In the genomic region with DNA sequence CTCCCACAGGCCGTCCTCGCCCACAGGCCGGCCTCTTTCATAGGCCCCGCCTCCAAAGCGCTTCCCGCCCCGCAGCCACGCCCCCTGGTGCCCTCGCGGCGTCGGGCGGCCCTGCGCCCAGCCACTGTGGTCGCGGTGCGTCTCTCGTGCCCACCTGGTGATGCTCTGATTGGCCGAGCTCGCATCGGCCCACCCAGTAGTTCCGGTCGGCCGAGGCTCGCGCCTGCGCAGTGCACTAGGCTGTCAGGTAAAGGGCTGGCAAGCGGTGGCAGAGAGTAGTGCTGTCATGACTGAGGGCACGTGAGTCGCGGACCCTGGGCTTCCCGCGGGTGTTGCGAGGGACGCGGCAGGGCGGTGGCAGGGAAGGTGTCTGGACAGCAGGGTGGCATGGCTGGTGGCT, we compare ENCODE assay signal across 7 mouse cellular contexts. TPM values are rescaled to one million over a fixed set of nuclear protein-coding genes. Genes with fewer than 3 reads are reported as not detected.
DNase-seq lines count a peak whose midpoint lies in the region; ATAC-seq lines count a peak whose summit lies in the region.

Gene Lss (plus strand): TSS at position 214 of the 400 bp plus-strand sequence.

- peak within 1 kb of the TSS; percentile 77 for H3K27ac ChIP-seq in intestine, embryonic 15.5 days
- H3K27ac ChIP-seq in midbrain, embryonic 10.5 days (replicated peaks): peak within 1 kb of the TSS; percentile 88

- H3K9me3 ChIP-seq in intestine, embryonic 15.5 days: no peaks in the 10 kb centered on the region
- no peaks in the 10 kb centered on the region for H3K9me3 ChIP-seq in midbrain, embryonic 10.5 days (replicated peaks)

- peaks cover 10% of the 10 kb centered on the region; the same call in 1 of the 2 replicates for H3K4me1 ChIP-seq in intestine, embryonic 15.5 days (replicated peaks)
- peaks cover 36% of the 10 kb centered on the region for H3K4me1 ChIP-seq in midbrain, embryonic 10.5 days

- H3K4me2 ChIP-seq in intestine, embryonic 15.5 days (replicated peaks): peak within 1 kb of the TSS; percentile 89

- intact Hi-C loops in gastrocnemius, postnatal 36 days (cut with DNase I): no loop called here
- intact Hi-C loops in left cerebral cortex, postnatal 25 days (cut with DNase I): no loop called here

- WGBS in intestine, embryonic 15.5 days: under 1% methylated on average over 36 of the region's 37 CpGs
- WGBS in midbrain, embryonic 10.5 days: under 1% methylated on average over 37 of the region's 37 CpGs

- H3K36me3 ChIP-seq in intestine, embryonic 15.5 days: peaks cover 16% of the 10 kb centered on the region
- H3K36me3 ChIP-seq in midbrain, embryonic 10.5 days: peaks cover 37% of the 10 kb centered on the region

- peak within 1 kb of the TSS; percentile 70 for H3K9ac ChIP-seq in intestine, embryonic 15.5 days

- H3K4me3 ChIP-seq in intestine, embryonic 15.5 days (replicated peaks): peak within 1 kb of the TSS; percentile 71
- peak within 1 kb of the TSS; percentile 79 for H3K4me3 ChIP-seq in midbrain, embryonic 10.5 days

- no peaks in the 10 kb centered on the region for H3K27me3 ChIP-seq in intestine, embryonic 15.5 days (replicated peaks)
- H3K27me3 ChIP-seq in midbrain, embryonic 10.5 days (ENCODE audit: low read depth, poor library complexity, severe bottlenecking): no peaks in the 10 kb centered on the region

- peak; percentile 100 for ATAC-seq in intestine, embryonic 15.5 days

- peak; percentile 98 for DNase-seq in adrenal gland, adult 2 months
- DNase-seq in embryo, embryonic 11.5 days (ENCODE audit: low read depth, low spot score): peak; percentile 92
- DNase-seq in gastrocnemius, postnatal 36 days: peak; percentile 89 to 92
- DNase-seq in left cerebral cortex, postnatal 25 days (ENCODE audit: low spot score in 2 of 2): peak; percentile 96 to 98
- peak; percentile 97 for DNase-seq in midbrain, embryonic 10.5 days (ENCODE audit: low spot score)
- DNase-seq in right cerebral cortex, postnatal 4 days: peak; percentile 95

RNA-seq across cellular contexts. Expression of gene Lss, which starts in this region (rescaled TPM):
- 10 to 100 TPM; 55.1 to 81.0 TPM for total RNA-seq in adrenal gland, adult 2 months (2021)
- 51.5 and 78.9 TPM in 2 replicates for polyA plus RNA-seq in adrenal gland, adult 2 months (2012; rRNA removed)
- total RNA-seq in gastrocnemius, postnatal 36 days (2021): 1 to 10 TPM; 5.0 to 8.1 TPM
- polyA plus RNA-seq in intestine, embryonic 15.5 days (2015; fragmentation: Nextera tagmentation; extraction: Ambion mirVana): 60.2 and 67.2 TPM in 2 replicates
- 10 to 100 TPM; 44.2 to 45.1 TPM for total RNA-seq in left cerebral cortex, postnatal 25 days (2021)
- polyA plus RNA-seq in midbrain, embryonic 10.5 days (2016; fragmentation: Nextera tagmentation; extraction: Ambion mirVana): 56.7 and 72.4 TPM in 2 replicates

Comparison
In these comparisons a context has a peak if more than half of its experiments do, and no peak if none do; other contexts are left out.
1. Peak in every context shown above with its lines: DNase-seq, ATAC-seq, H3K4me3 ChIP-seq and H3K27ac ChIP-seq.
2. RNA of gene Lss (total RNA-seq): 55.1 to 81.0 TPM in adrenal gland, adult 2 months and 44.2 to 45.1 TPM in left cerebral cortex, postnatal 25 days; 5.0 to 8.1 TPM in gastrocnemius, postnatal 36 days; every median in the first group is over 4 times any median in the second.